In the genomic region with DNA sequence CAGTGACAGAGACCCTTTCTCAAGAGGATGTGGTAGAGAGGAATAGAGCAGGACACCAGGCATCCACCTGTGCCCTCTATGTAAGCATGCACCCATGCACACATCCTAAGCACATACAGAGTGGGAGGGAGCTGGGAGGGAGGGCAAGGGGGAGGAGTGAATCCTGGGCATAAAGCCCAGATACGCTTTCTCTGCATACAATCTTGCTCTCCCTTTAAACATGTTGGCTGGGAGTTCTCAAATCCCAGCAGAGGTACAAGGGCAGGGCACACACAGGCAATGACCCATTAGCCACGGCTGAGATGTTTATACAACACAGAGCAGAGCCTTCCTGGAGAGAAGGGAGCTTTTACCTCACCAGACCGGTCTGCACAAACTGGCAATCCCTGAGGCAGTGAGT, we compare ENCODE assay signal across 14 mouse cellular contexts. TPM values are rescaled to one million over a fixed set of nuclear protein-coding genes. Genes with fewer than 3 reads are reported as not detected.
DNase-seq lines count a peak whose midpoint lies in the region; ATAC-seq and TF ChIP-seq lines count a peak whose summit lies in the region.
"Had no signal": no experiment of that assay in that cellular context is flagged by ENCODE, and none has a peak within 500 bp of the region (broad histone marks: within the 10 kb centered on the region; RNA-seq: fewer than 3 reads in every experiment).

No protein-coding gene starts in this region.

- H3K4me3 ChIP-seq in liver, adult 2 months (ENCODE audit: insufficient read depth, low read depth, low read length) = no peak overlapping the region
- no peak overlapping the region for H3K4me3 ChIP-seq in embryonic facial prominence, embryonic 12.5 days
- no peak overlapping the region for H3K4me3 ChIP-seq in intestine, embryonic 15.5 days (replicated peaks)
- H3K4me3 ChIP-seq: neural tube, embryonic 13.5 days had no signal

- no peak overlapping the region for H3K9ac ChIP-seq in liver, adult 2 months (ENCODE audit: low read depth, low read length)
- H3K9ac ChIP-seq in embryonic facial prominence, embryonic 12.5 days = no peak overlapping the region
- no peak overlapping the region for H3K9ac ChIP-seq in intestine, embryonic 15.5 days
- H3K9ac ChIP-seq: liver, embryonic 14.5 days; neural tube, embryonic 13.5 days had no signal

- TF ChIP-seq POLR2A in liver, adult 2 months (IDR thresholded peaks at IDR 0.05; ENCODE audit: extremely low read depth, insufficient read depth, low read length) = no peak

- TF ChIP-seq CTCF in liver, adult 2 months (IDR thresholded peaks at IDR 0.05; ENCODE audit: low read depth, low read length) = no peak

- peaks cover 12% of the 10 kb centered on the region for H3K4me1 ChIP-seq in liver, adult 2 months (ENCODE audit: control insufficient read depth, insufficient read depth, low read length)
- peaks cover 15% of the 10 kb centered on the region; the same call in 1 of the 2 replicates for H3K4me1 ChIP-seq in embryonic facial prominence, embryonic 12.5 days
- H3K4me1 ChIP-seq in intestine, embryonic 15.5 days (replicated peaks) = peaks cover 16% of the 10 kb centered on the region; the same call in 1 of the 2 replicates

- DNase-seq in liver, adult 2 months (ENCODE audit: extremely low read depth, low read depth, low spot score) = peak; percentile 72
- DNase-seq in liver = no peak
- peak; percentile 33 for DNase-seq in lung, postnatal 25 days (ENCODE audit: low spot score)
- no peak for DNase-seq in cerebellum, postnatal 36 days
- no peak for DNase-seq in adrenal gland, adult 18-20 months (ENCODE audit: low spot score in 2 of 2)
- DNase-seq: embryo, embryonic 11 days had no signal

- peak; percentile 61; the same call in 1 of the 2 replicates for ATAC-seq in embryonic facial prominence, embryonic 12.5 days (ENCODE audit: insufficient number of reproducible peaks, insufficient read depth, low FRiP score, low TSS enrichment)
- peak; percentile 50 for ATAC-seq in intestine, embryonic 15.5 days

- no peak overlapping the region for H3K27ac ChIP-seq in liver, adult 2 months (replicated peaks; ENCODE audit: insufficient read depth, low read depth, low read length)
- H3K27ac ChIP-seq in embryonic facial prominence, embryonic 12.5 days = no peak overlapping the region
- H3K27ac ChIP-seq in intestine, embryonic 15.5 days = no peak overlapping the region
- H3K27ac ChIP-seq: liver, embryonic 14.5 days; neural tube, embryonic 13.5 days had no signal

- peaks cover 3% of the 10 kb centered on the region; the same call in 1 of the 2 replicates for H3K36me3 ChIP-seq in liver, adult 2 months (ENCODE audit: control insufficient read depth, insufficient read depth, low read length)
- no peaks in the 10 kb centered on the region for H3K36me3 ChIP-seq in embryonic facial prominence, embryonic 12.5 days
- no peaks in the 10 kb centered on the region for H3K36me3 ChIP-seq in intestine, embryonic 15.5 days
- H3K36me3 ChIP-seq: G1E; neural tube, embryonic 13.5 days had no signal

- 10% methylated on average over 3 of the region's 3 CpGs for WGBS in liver, adult 2 months
- 9% methylated on average over 3 of the region's 3 CpGs for WGBS in embryonic facial prominence, embryonic 12.5 days
- 4% methylated on average over 3 of the region's 3 CpGs for WGBS in intestine, embryonic 15.5 days

- peaks cover 5% of the 10 kb centered on the region; the same call in 1 of the 2 replicates for H3K79me2 ChIP-seq in liver, adult 2 months (ENCODE audit: control insufficient read depth, insufficient read depth, low read length)

- H3K27me3 ChIP-seq in liver, adult 2 months (ENCODE audit: control insufficient read depth, insufficient read depth, low read length) = no peaks in the 10 kb centered on the region
- H3K27me3 ChIP-seq in embryonic facial prominence, embryonic 12.5 days = no peaks in the 10 kb centered on the region; the same call in 1 of the 2 replicates
- no peaks in the 10 kb centered on the region for H3K27me3 ChIP-seq in intestine, embryonic 15.5 days (replicated peaks)

- no peak overlapping the region for H3K4me2 ChIP-seq in embryonic facial prominence, embryonic 12.5 days (replicated peaks)
- H3K4me2 ChIP-seq in intestine, embryonic 15.5 days (replicated peaks) = no peak overlapping the region
- H3K4me2 ChIP-seq: neural tube, embryonic 13.5 days had no signal

- no peaks in the 10 kb centered on the region for H3K9me3 ChIP-seq in embryonic facial prominence, embryonic 12.5 days
- no peaks in the 10 kb centered on the region for H3K9me3 ChIP-seq in intestine, embryonic 15.5 days
- H3K9me3 ChIP-seq: neural tube, embryonic 13.5 days had no signal

RNA-seq across cellular contexts. Expression of a gene that starts 6.5 kb away (rescaled TPM):
- total RNA-seq in liver, adult 2 months (2014; rRNA removed) = 20.7 and 27.0 TPM in 2 replicates
- polyA plus RNA-seq in liver, adult 2 months (2012; rRNA removed) = 14.7 and 18.8 TPM in 2 replicates
- 0.74 and 1.5 TPM in 2 replicates for polyA plus RNA-seq in embryonic facial prominence, embryonic 12.5 days (2016; fragmentation: Nextera tagmentation; extraction: Ambion mirVana)
- polyA plus RNA-seq in intestine, embryonic 15.5 days (2015; fragmentation: Nextera tagmentation; extraction: Ambion mirVana) = 35.2 and 41.0 TPM in 2 replicates
- total RNA-seq in adrenal gland, adult 18-20 months (2021) = not detected
- total RNA-seq: layer of hippocampus, adult 8-10 months had no signal
- polyA plus RNA-seq: G1E had no signal

RNA-seq across cellular contexts. Expression of a gene that starts 10.1 kb away (rescaled TPM):
- not detected in 2 replicates for total RNA-seq in liver, adult 2 months (2014; rRNA removed)
- not detected in 2 replicates for polyA plus RNA-seq in liver, adult 2 months (2012; rRNA removed)
- not detected in 2 replicates for polyA plus RNA-seq in embryonic facial prominence, embryonic 12.5 days (2016; fragmentation: Nextera tagmentation; extraction: Ambion mirVana)
- not detected in 2 replicates for polyA plus RNA-seq in intestine, embryonic 15.5 days (2015; fragmentation: Nextera tagmentation; extraction: Ambion mirVana)
- not detected for total RNA-seq in adrenal gland, adult 18-20 months (2021)
- total RNA-seq: G1E; gastrocnemius, postnatal 4 days; layer of hippocampus, adult 8-10 months had no signal
- polyA plus RNA-seq: G1E; liver, embryonic 14.5 days; neural tube, embryonic 13.5 days; urinary bladder, adult 2 months had no signal

RNA-seq across cellular contexts. Expression of a gene that starts 35.5 kb away (rescaled TPM):
- 20.1 and 22.4 TPM in 2 replicates for total RNA-seq in liver, adult 2 months (2014; rRNA removed)
- polyA plus RNA-seq in liver, adult 2 months (2012; rRNA removed) = 3.4 and 4.8 TPM in 2 replicates
- polyA plus RNA-seq in embryonic facial prominence, embryonic 12.5 days (2016; fragmentation: Nextera tagmentation; extraction: Ambion mirVana) = 29.4 and 33.0 TPM in 2 replicates
- polyA plus RNA-seq in intestine, embryonic 15.5 days (2015; fragmentation: Nextera tagmentation; extraction: Ambion mirVana) = 58.7 and 63.5 TPM in 2 replicates
- 10 to 100 TPM; 48.2 to 53.4 TPM for total RNA-seq in adrenal gland, adult 18-20 months (2021)
- polyA plus RNA-seq: G1E had no signal

RNA-seq across cellular contexts. Expression of a gene that starts 48.1 kb away (rescaled TPM):
- 0.37 and 0.74 TPM in 2 replicates for total RNA-seq in liver, adult 2 months (2014; rRNA removed)
- 0.20 and 0.27 TPM in 2 replicates for polyA plus RNA-seq in liver, adult 2 months (2012; rRNA removed)
- polyA plus RNA-seq in embryonic facial prominence, embryonic 12.5 days (2016; fragmentation: Nextera tagmentation; extraction: Ambion mirVana) = 0.33 and 0.51 TPM in 2 replicates
- polyA plus RNA-seq in intestine, embryonic 15.5 days (2015; fragmentation: Nextera tagmentation; extraction: Ambion mirVana) = 0.85 and 1.6 TPM in 2 replicates
- total RNA-seq in adrenal gland, adult 18-20 months (2021) = 1 to 10 TPM; 3.9 to 4.9 TPM
- total RNA-seq: G1E had no signal
- polyA plus RNA-seq: G1E had no signal

Comparison
In these comparisons a context has a peak if more than half of its experiments do, and no peak if none do; other contexts are left out.
1. DNase-seq: peak in liver, adult 2 months (single experiment) and lung, postnatal 25 days (single experiment); none in liver (single experiment), cerebellum, postnatal 36 days (0 of 2) and adrenal gland, adult 18-20 months (0 of 2).